Mouse (Mus musculus) spleen, postnatal 4 days (tissue): ENCODE data around the gene Cox4i1.

Source experiments
- DNase-seq, 2 experiments: peaks; one replicate each; pipeline ENCODE4 v3.0.0; 2022; ENCODE audit warnings: low spot score in 2 of 2

The Cox4i1 gene

GRCm38 (mm10) chr8:120693861-120694493, 26.0 kb downstream of the Cox4i1 start:
- peak in 1 of 2 experiments; percentile 54 for DNase-seq

- no peak for DNase-seq
Measured at GRCm38 (mm10) chr8:120696401-120697153, 28.6 kb downstream of the Cox4i1 start.

- DNase-seq, result no peak
Measured at GRCm38 (mm10) chr8:120697154-120697978, 29.3 kb downstream of the Cox4i1 start.

GRCm38 (mm10) chr8:120697979-120698272, 29.9 kb downstream of the Cox4i1 start:
- DNase-seq, result peak in 1 of 2 experiments; percentile 82

GRCm38 (mm10) chr8:120698426-120698825, 30.4 kb downstream of the Cox4i1 start:
- DNase-seq, result no peak

- DNase-seq, result no peak
Measured at GRCm38 (mm10) chr8:120699079-120699478, 31.1 kb downstream of the Cox4i1 start.

GRCm38 (mm10) chr8:120699565-120699964, 31.5 kb downstream of the Cox4i1 start:
- no peak for DNase-seq

- DNase-seq, result no peak
Measured at GRCm38 (mm10) chr8:120700053-120700452, 32.0 kb downstream of the Cox4i1 start.

- peak in 1 of 2 experiments; percentile 55 for DNase-seq
Measured at GRCm38 (mm10) chr8:120701758-120702465, 33.9 kb downstream of the Cox4i1 start.

- DNase-seq, result no peak
Measured at GRCm38 (mm10) chr8:120704203-120704602, 36.2 kb downstream of the Cox4i1 start.

GRCm38 (mm10) chr8:120705163-120705562, 37.1 kb downstream of the Cox4i1 start:
- DNase-seq, result no peak

- no peak for DNase-seq
Measured at GRCm38 (mm10) chr8:120706193-120706592, 38.2 kb downstream of the Cox4i1 start.

- no peak for DNase-seq
Measured at GRCm38 (mm10) chr8:120709176-120709575, 41.2 kb downstream of the Cox4i1 start.

- no peak for DNase-seq
Measured at GRCm38 (mm10) chr8:120715200-120715599, 47.2 kb downstream of the Cox4i1 start.

- DNase-seq, result no peak
Measured at GRCm38 (mm10) chr8:120715996-120716680, 48.1 kb downstream of the Cox4i1 start.

- DNase-seq, result peak in 1 of 2 experiments; percentile 59
Measured at GRCm38 (mm10) chr8:120719586-120720236, 51.7 kb downstream of the Cox4i1 start.

- no peak for DNase-seq
Measured at GRCm38 (mm10) chr8:120723025-120723424, 55.0 kb downstream of the Cox4i1 start.
